Mouse (Mus musculus) lung, adult 2 months (tissue): ENCODE results near the gene Gatm.

Source experiments
- CTCF ChIP-seq: fragments of 200-500 bp; IDR thresholded peaks from 2 replicates; pipeline ENCODE4 v1.5.1; 2011; ENCODE audit warnings: mild to moderate bottlenecking, low read length, control low read depth; ENCODE audit not compliant: insufficient read depth
- POLR2A ChIP-seq: fragments of 200-500 bp; IDR thresholded peaks from 2 replicates; pipeline ENCODE4 v1.6.1; 2011; ENCODE audit warnings: low read depth, mild to moderate bottlenecking, control low read depth, low read length, borderline replicate concordance; ENCODE audit errors: extremely low read depth

DNA sequence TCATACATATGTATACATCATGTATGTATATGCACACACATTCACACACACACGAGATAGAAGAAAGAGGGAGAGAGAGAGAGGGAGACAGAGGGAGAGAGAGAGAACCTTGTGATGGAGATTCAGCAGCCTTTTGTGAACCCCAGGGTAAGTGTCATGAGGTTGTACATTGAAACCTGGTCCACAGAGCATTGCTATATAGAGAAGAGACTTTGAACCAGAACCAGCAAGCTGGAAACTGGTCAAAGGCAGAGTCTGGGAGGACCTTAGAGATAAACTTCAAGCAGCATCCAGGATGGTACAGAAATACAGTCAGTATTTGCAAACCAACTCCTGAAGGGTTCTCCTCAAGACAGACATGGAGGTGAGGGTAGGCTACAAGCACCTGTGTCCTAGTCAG, 20.8 kb downstream of the Gatm start:
- TF ChIP-seq POLR2A (no peak), CTCF (no peak)
